Mouse (Mus musculus) kidney, embryonic 14.5 days (tissue): Measurements from ENCODE around the gene Gipc2. TPM values are rescaled to one million over a fixed set of nuclear protein-coding genes. Genes with fewer than 3 reads are reported as not detected.
"Not testable (repeated sequence)": the region's sequence is repeated elsewhere in the genome, so short reads cannot be mapped to it uniquely, and the experiment has no call there.

Source experiments
- ATAC-seq: fragments of 200-750 bp; cut with Nextera tagmentation; 2 replicates; pipeline ENCODE4 v1.8.0; 2017; ENCODE audit warnings: moderate number of reproducible peaks, mild to moderate bottlenecking, moderate TSS enrichment, moderate library complexity; ENCODE audit not compliant: low FRiP score, low TSS enrichment
- H3K27ac ChIP-seq: fragments of 300-500 bp; sonication (generic); 2 replicates; pipeline ENCODE4 v1.5.1; 2014; ENCODE audit warnings: low read depth, mild to moderate bottlenecking, low read length, moderate library complexity, mixed read lengths
- H3K27me3 ChIP-seq: fragments of 300-500 bp; sonication (generic); 2 replicates; pipeline ENCODE4 v1.6.1; 2014; ENCODE audit warnings: mild to moderate bottlenecking, low read length; ENCODE audit not compliant: control insufficient read depth, insufficient read depth
- H3K36me3 ChIP-seq: fragments of 300-500 bp; sonication (generic); 2 replicates; pipeline ENCODE4 v1.6.1; 2014; ENCODE audit warnings: low read length, mixed read lengths; ENCODE audit not compliant: control insufficient read depth, insufficient read depth
- H3K4me1 ChIP-seq: fragments of 300-500 bp; sonication (generic); 2 replicates; pipeline ENCODE4 v1.6.1; 2014; ENCODE audit warnings: low read length, mixed read lengths; ENCODE audit not compliant: control insufficient read depth, insufficient read depth
- H3K4me2 ChIP-seq: fragments of 300-500 bp; sonication (generic); replicated peaks from 2 replicates; pipeline ENCODE4 v1.6.1; 2014; ENCODE audit warnings: low read depth, mild to moderate bottlenecking, low read length
- H3K4me3 ChIP-seq: fragments of 300-500 bp; sonication (generic); 2 replicates; pipeline ENCODE4 v1.5.1; 2014; ENCODE audit warnings: mild to moderate bottlenecking, low read length
- H3K9ac ChIP-seq: fragments of 300-500 bp; sonication (generic); 2 replicates; pipeline ENCODE4 v1.6.1; 2014; ENCODE audit warnings: low read depth, mild to moderate bottlenecking, low read length, moderate library complexity
- H3K9me3 ChIP-seq: fragments of 300-500 bp; sonication (generic); 2 replicates; pipeline ENCODE4 v1.6.1; 2016; ENCODE audit warnings: low read length; ENCODE audit not compliant: control insufficient read depth
- WGBS: fragments of 180-500 bp; shearing (Covaris S2); extraction: QIAGEN DNeasy Blood & Tissue Kit; methylation state at CpG from one replicate; pipeline ENCODE4 v1.1.7; 2014; 5-methylcytosine and 5-hydroxymethylcytosine counted together
- polyA plus RNA-seq: library from polyadenylated mRNA; unstranded; fragments of >200 nt; fragmentation: Nextera tagmentation; extraction: Ambion mirVana; gene quantifications from 2 replicates; pipeline ENCODE4 v1.2.1, GENCODE M21; 2014

Gene Gipc2
- polyA plus RNA-seq, 1 experiment from 2014 or later, result 22.2 TPM

GRCm38 (mm10) chr3:152142989-152143695 is 22.9 kb downstream of the Gipc2 start:
- H3K9me3 ChIP-seq, result no peaks in the 10 kb centered on the region
- no peak overlapping the region for H3K27ac ChIP-seq
- H3K4me2 ChIP-seq, result no peak overlapping the region
- 59% methylated on average over 6 of the region's 6 CpGs for WGBS
- 0 out of 2 replicates have a peak, but pooled peaks have one; percentile 20 for ATAC-seq
- H3K9ac ChIP-seq, result no peak overlapping the region
- H3K4me1 ChIP-seq, result peaks cover 11% of the 10 kb centered on the region; the same call in 1 of the 2 replicates
- H3K4me3 ChIP-seq, result no peak overlapping the region
- H3K27me3 ChIP-seq, result no peaks in the 10 kb centered on the region
- no peaks in the 10 kb centered on the region for H3K36me3 ChIP-seq

GRCm38 (mm10) chr3:152142146-152142545 is 23.9 kb downstream of the Gipc2 start:
- H3K4me3 ChIP-seq, result no peak overlapping the region
- no peaks in the 10 kb centered on the region for H3K27me3 ChIP-seq
- H3K9ac ChIP-seq, result no peak overlapping the region
- no peak overlapping the region for H3K4me2 ChIP-seq
- no peaks in the 10 kb centered on the region for H3K9me3 ChIP-seq
- 60% methylated on average over 3 of the region's 3 CpGs for WGBS
- H3K27ac ChIP-seq, result no peak overlapping the region
- H3K36me3 ChIP-seq, result no peaks in the 10 kb centered on the region
- peaks cover 11% of the 10 kb centered on the region; the same call in 1 of the 2 replicates for H3K4me1 ChIP-seq
- ATAC-seq, result no peak

- H3K4me2 ChIP-seq, H3K4me3 ChIP-seq, H3K4me1 ChIP-seq, H3K27me3 ChIP-seq, H3K36me3 ChIP-seq, H3K9me3 ChIP-seq, H3K27ac ChIP-seq, ATAC-seq, H3K9ac ChIP-seq: not testable (repeated sequence)
- 88% methylated on average over 3 of the region's 3 CpGs for WGBS
Observed at GRCm38 (mm10) chr3:152139308-152139707, 26.7 kb downstream of the Gipc2 start.

GRCm38 (mm10) chr3:152136106-152136505 is 29.9 kb downstream of the Gipc2 start:
- not testable (repeated sequence) for H3K36me3 ChIP-seq, H3K4me1 ChIP-seq, ATAC-seq, H3K27me3 ChIP-seq, H3K4me2 ChIP-seq, H3K9me3 ChIP-seq, H3K27ac ChIP-seq, H3K4me3 ChIP-seq, H3K9ac ChIP-seq
- 91% methylated on average over 16 of the region's 16 CpGs for WGBS

GRCm38 (mm10) chr3:152133621-152134020 is 32.4 kb downstream of the Gipc2 start:
- Histone ChIP-seq H3K36me3 (no peaks in the 10 kb centered on the region), H3K27me3 (no peaks in the 10 kb centered on the region), H3K4me3 (no peak overlapping the region), H3K4me2 (no peak overlapping the region), H3K9me3 (no peaks in the 10 kb centered on the region), H3K9ac (no peak overlapping the region), H3K4me1 (no peaks in the 10 kb centered on the region), H3K27ac (no peak overlapping the region)
- ATAC-seq, result no peak
- 77% methylated on average over 9 of the region's 9 CpGs for WGBS

GRCm38 (mm10) chr3:152130963-152131362 is 35.1 kb downstream of the Gipc2 start:
- no peak overlapping the region for H3K4me3 ChIP-seq
- no peaks in the 10 kb centered on the region for H3K36me3 ChIP-seq
- no peaks in the 10 kb centered on the region for H3K27me3 ChIP-seq
- no peak overlapping the region for H3K9ac ChIP-seq
- H3K27ac ChIP-seq, result no peak overlapping the region
- ATAC-seq, result no peak
- H3K4me2 ChIP-seq, result no peak overlapping the region
- 71% methylated on average over 4 of the region's 4 CpGs for WGBS
- no peaks in the 10 kb centered on the region for H3K9me3 ChIP-seq
- H3K4me1 ChIP-seq, result no peaks in the 10 kb centered on the region

GRCm38 (mm10) chr3:152129426-152129825 is 36.6 kb downstream of the Gipc2 start:
- not testable (repeated sequence) for H3K4me1 ChIP-seq, H3K36me3 ChIP-seq, ATAC-seq, H3K9me3 ChIP-seq, H3K27me3 ChIP-seq, H3K4me3 ChIP-seq, H3K4me2 ChIP-seq, H3K27ac ChIP-seq, H3K9ac ChIP-seq
- WGBS, result 92% methylated on average over 4 of the region's 4 CpGs

GRCm38 (mm10) chr3:152128631-152129030 is 37.4 kb downstream of the Gipc2 start:
- Histone ChIP-seq H3K4me1 (no peaks in the 10 kb centered on the region), H3K27me3 (no peaks in the 10 kb centered on the region), H3K4me2 (no peak overlapping the region), H3K27ac (no peak overlapping the region), H3K4me3 (no peak overlapping the region), H3K9me3 (no peaks in the 10 kb centered on the region), H3K36me3 (no peaks in the 10 kb centered on the region), H3K9ac (no peak overlapping the region)
- ATAC-seq, result no peak
- 84% methylated on average over 7 of the region's 7 CpGs for WGBS

GRCm38 (mm10) chr3:152127144-152127543 is 38.9 kb downstream of the Gipc2 start:
- WGBS, result 75% methylated on average over 7 of the region's 7 CpGs
- Histone ChIP-seq H3K4me1 (no peaks in the 10 kb centered on the region), H3K9ac (no peak overlapping the region), H3K9me3 (no peaks in the 10 kb centered on the region), H3K4me3 (no peak overlapping the region), H3K27me3 (no peaks in the 10 kb centered on the region), H3K4me2 (no peak overlapping the region), H3K27ac (no peak overlapping the region), H3K36me3 (no peaks in the 10 kb centered on the region)
- no peak for ATAC-seq
